Mouse (Mus musculus): ENCODE measurements around the gene Rpa1. TPM values are rescaled to one million over a fixed set of nuclear protein-coding genes. Genes with fewer than 3 reads are reported as not detected.
"Not testable (repeated sequence)": the region's sequence is repeated elsewhere in the genome, so short reads cannot be mapped to it uniquely, and the experiment has no call there.

Gene Rpa1
- polyA plus RNA-seq, 1 experiment from 2014 or later: 51.3 TPM

DNA sequence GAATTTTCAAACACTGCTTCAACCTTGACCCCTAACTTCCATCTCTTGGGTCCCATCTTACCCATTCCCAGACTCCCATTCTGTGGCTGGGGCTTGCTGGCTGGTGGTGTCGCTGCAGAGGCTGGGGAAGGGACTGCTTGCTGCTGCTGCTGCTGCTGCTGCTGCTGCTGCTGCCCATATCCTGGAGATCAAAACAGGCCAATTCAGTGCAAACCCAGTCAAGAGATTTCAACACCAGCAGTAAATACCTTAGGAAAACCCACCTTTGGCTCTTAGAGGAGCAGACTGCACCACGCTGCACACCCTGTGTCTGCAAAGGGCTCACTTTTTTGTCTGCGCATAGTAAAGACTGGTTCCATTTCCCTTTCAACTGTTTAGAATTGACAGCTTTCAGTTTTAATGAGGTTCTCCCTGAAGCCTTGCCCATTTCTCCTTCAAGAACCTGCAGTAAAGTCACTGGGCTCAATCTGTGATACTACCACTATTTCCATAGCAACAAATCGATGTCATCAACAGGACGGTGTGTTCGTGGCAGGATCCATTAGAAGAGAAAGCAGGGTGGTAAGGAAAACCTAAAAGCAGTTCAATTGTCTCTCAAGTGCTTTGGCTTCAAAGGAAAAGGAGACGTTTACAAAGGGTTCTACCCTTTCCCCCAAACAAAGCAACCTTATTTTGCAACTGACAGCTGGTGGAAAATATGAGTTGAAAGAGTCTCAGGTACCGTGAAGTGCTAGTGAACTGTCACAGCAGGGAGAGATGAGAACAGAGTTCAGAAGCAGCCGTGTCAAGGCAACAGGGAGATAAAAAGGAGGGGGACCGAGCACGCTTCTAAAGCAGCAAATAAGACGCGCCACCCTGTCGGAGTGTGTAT, 29.5 kb downstream of the Rpa1 start:
- Histone ChIP-seq H3K4me1 (peaks cover 17% of the 10 kb centered on the region), H3K27ac (replicated peaks) (0 out of 2 replicates have a peak overlapping the region, but pooled peaks have one; percentile 19), H3K9ac (replicated peaks) (no peak overlapping the region), H3K27me3 (replicated peaks) (no peaks in the 10 kb centered on the region), H3K9me3 (replicated peaks) (no peaks in the 10 kb centered on the region), H3K4me3 (replicated peaks) (no peak overlapping the region), H3K4me2 (no peak overlapping the region), H3K36me3 (peaks cover 16% of the 10 kb centered on the region)
- no peak for ATAC-seq (ENCODE audit: low FRiP score)
- WGBS: 48% methylated on average over 14 of the region's 14 CpGs

DNA sequence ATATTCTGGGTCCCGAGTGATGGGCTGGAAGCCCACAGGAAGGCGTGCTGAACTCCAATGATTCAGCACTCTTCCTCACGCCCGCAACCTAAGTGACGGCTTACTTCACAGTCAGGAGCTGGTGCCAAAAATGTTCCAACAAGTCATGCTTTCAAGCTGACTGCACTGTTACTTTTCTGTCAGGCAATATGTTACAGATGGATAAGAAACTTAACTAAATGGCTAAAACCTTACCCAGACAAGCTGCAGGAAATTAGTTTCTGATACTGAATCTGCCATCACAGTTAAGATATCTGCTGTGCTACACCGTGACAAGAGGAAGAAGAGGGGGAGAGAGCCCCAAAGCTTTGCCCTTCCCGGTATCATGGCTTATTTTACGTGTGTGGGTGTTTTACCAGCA, 34.3 kb downstream of the Rpa1 start:
- Histone ChIP-seq H3K4me1 (peaks cover 7% of the 10 kb centered on the region), H3K9me3 (replicated peaks) (no peaks in the 10 kb centered on the region), H3K36me3 (peaks cover 45% of the 10 kb centered on the region), H3K27ac (replicated peaks) (no peak overlapping the region), H3K9ac (replicated peaks) (no peak overlapping the region), H3K27me3 (replicated peaks) (no peaks in the 10 kb centered on the region), H3K4me2 (no peak overlapping the region), H3K4me3 (replicated peaks) (no peak overlapping the region)
- no peak for ATAC-seq (ENCODE audit: low FRiP score)
- WGBS: 95% methylated on average over 8 of the region's 8 CpGs

DNA sequence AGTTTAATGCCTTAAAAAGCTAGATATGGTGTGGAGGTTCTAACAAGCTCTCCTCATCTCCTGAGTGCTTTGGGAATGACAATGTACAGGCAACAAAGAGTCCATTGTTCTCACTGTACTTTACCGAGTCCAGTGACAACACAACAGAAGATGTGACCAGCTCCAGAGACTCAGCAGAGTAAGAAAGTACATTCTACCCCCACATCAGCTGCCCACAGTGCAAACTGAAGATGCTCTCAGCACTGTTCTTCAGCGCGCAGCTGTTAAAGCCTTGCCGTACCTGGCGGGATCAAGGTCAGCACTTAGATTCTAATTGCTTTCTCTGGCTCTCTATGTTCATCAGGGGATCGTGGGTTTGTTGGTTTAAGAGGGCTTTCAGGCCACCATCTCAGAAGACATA, 36.4 kb downstream of the Rpa1 start:
- ATAC-seq (ENCODE audit: low FRiP score): no peak
- H3K4me1 ChIP-seq: no peaks in the 10 kb centered on the region
- H3K36me3 ChIP-seq: peaks cover 64% of the 10 kb centered on the region
- H3K9me3 ChIP-seq (replicated peaks): no peaks in the 10 kb centered on the region
- H3K27ac ChIP-seq (replicated peaks): no peak overlapping the region
- H3K4me2 ChIP-seq: no peak overlapping the region
- H3K4me3 ChIP-seq (replicated peaks): no peak overlapping the region
- no peaks in the 10 kb centered on the region for H3K27me3 ChIP-seq (replicated peaks)
- WGBS: 88% methylated on average over 6 of the region's 6 CpGs
- no peak overlapping the region for H3K9ac ChIP-seq (replicated peaks)

DNA sequence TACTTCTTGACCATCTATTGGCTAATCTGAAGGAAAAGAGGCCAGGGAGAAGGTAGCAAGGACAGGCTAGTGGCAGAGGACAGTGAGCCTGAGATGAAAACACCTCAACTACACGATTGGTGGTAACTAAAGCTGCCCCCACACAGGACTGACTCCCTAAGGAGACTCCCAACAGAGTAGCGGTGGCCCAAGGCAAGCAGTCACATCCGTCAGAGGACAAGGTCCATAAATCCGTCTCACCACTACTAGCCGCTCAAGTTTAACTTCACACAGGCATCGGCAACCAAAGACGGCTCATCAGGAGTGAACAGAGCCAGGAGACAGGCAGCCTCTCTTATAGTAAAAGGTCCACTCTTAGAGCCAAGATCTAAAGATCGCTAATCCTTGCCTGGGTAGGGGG, 37.3 kb downstream of the Rpa1 start:
- peaks cover 68% of the 10 kb centered on the region for H3K36me3 ChIP-seq

DNA sequence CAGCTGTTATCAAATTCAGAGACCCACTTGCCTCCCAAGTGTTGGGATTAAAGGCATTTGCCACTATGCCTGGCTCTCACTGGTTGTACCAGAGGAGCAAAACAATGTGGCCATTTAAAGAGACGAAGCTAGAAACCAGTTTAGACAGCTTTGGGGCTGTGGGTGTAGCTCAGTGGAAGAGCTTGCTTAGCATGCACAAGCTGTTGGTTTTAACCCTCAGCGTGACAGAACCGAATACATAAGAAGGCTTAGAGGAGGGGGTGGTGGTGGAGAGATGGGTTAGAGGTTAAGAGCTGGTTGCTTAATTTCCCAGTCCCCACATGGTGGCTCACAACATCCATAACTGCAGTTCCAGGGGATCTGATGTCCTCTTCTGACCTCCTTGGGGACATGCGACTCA, 39.5 kb downstream of the Rpa1 start:
- no peak overlapping the region for H3K4me2 ChIP-seq
- H3K27ac ChIP-seq (replicated peaks): no peak overlapping the region
- H3K4me1 ChIP-seq: no peaks in the 10 kb centered on the region
- H3K9ac ChIP-seq (replicated peaks): no peak overlapping the region
- 81% methylated on average over 4 of the region's 4 CpGs for WGBS
- peaks cover 66% of the 10 kb centered on the region for H3K36me3 ChIP-seq
- no peaks in the 10 kb centered on the region for H3K27me3 ChIP-seq (replicated peaks)
- H3K4me3 ChIP-seq (replicated peaks): no peak overlapping the region
- H3K9me3 ChIP-seq (replicated peaks): no peaks in the 10 kb centered on the region
- ATAC-seq (ENCODE audit: low FRiP score): no peak

More for the DNA sequence above, 37.3 kb downstream of the Rpa1 start:
- 70% methylated on average over 8 of the region's 8 CpGs for WGBS
- H3K9me3 ChIP-seq (replicated peaks): no peaks in the 10 kb centered on the region
- no peak overlapping the region for H3K9ac ChIP-seq (replicated peaks)
- no peaks in the 10 kb centered on the region for H3K4me1 ChIP-seq
- H3K27me3 ChIP-seq (replicated peaks): no peaks in the 10 kb centered on the region
- H3K27ac ChIP-seq (replicated peaks): no peak overlapping the region
- no peak overlapping the region for H3K4me2 ChIP-seq
- no peak for ATAC-seq (ENCODE audit: low FRiP score)
- no peak overlapping the region for H3K4me3 ChIP-seq (replicated peaks)

DNA sequence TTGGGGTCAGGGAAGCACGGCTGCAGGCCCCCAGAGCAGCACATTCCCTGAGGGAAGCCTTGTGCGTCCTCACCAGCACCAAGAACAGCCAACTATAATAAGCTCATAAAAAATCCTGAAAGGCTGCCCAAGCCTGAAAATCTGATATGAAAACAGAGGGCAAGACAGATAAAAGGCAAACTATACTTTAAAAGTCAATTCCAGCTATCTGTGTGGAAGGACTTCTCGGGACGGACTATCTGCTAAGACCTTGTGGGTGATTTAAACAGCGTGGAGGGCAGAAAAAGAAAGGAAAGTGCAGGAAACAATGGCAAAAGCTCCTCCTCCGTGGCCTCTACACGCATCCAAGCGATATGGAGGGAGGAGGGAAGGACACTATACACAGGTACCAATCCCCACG, 43.3 kb downstream of the Rpa1 start:
- Histone ChIP-seq H3K4me1 (peaks cover 11% of the 10 kb centered on the region), H3K27ac (replicated peaks) (no peak overlapping the region), H3K4me3 (replicated peaks) (no peak overlapping the region), H3K27me3 (replicated peaks) (no peaks in the 10 kb centered on the region), H3K36me3 (peaks cover 48% of the 10 kb centered on the region), H3K4me2 (no peak overlapping the region), H3K9ac (replicated peaks) (no peak overlapping the region), H3K9me3 (replicated peaks) (no peaks in the 10 kb centered on the region)
- ATAC-seq (ENCODE audit: low FRiP score): no peak
- 80% methylated on average over 9 of the region's 9 CpGs for WGBS

DNA sequence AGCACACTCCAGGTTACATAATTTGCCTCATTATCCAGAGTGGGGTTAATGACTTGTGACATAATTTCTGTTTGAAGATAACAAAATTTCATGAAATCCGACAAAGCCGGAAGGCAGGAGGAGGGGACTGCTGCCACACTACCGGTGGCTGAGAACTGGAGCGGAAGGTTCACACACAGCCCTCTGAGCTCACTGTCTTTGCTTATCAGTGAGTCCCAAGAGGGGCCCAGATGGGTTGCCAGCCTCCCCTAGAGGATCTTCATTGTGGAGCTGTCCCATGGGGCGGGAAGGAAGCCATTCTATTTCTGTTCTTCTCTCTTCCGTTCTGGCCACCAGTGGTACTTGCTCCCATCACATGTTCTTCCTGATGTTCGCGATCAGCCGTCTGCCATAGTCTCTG, 47.2 kb downstream of the Rpa1 start:
- 78% methylated on average over 9 of the region's 9 CpGs for WGBS

DNA sequence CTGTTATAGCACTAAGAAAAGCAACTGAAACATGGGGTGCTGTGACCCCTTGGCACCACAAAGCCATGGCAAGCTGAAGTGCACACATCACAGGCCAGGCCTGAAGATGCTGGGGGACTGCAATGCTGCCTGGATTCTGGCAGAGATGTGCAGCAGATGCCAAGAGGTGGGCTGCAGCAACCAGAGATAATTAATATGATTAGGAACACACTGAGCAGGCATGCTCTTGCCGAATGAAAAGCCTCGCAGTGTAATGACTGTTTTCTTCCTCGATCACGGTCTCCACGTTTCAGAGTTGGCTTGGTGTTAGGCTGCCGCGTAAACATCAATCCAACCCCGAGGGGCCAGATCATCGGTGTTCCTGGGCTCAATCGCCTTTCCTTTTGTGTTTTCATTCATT, 48.3 kb downstream of the Rpa1 start:
- Histone ChIP-seq H3K36me3 (peaks cover 11% of the 10 kb centered on the region), H3K9ac (replicated peaks) (no peak overlapping the region), H3K4me1 (peaks cover 25% of the 10 kb centered on the region), H3K9me3 (replicated peaks) (no peaks in the 10 kb centered on the region), H3K4me2 (no peak overlapping the region), H3K27me3 (replicated peaks) (no peaks in the 10 kb centered on the region), H3K27ac (replicated peaks) (peak overlapping the region; percentile 67), H3K4me3 (replicated peaks) (no peak overlapping the region)
- WGBS: 41% methylated on average over 10 of the region's 10 CpGs
- ATAC-seq (ENCODE audit: low FRiP score): no peak

More for the DNA sequence above, 47.2 kb downstream of the Rpa1 start:
- no peaks in the 10 kb centered on the region for H3K27me3 ChIP-seq (replicated peaks)
- H3K9me3 ChIP-seq (replicated peaks): no peaks in the 10 kb centered on the region
- H3K27ac ChIP-seq (replicated peaks): no peak overlapping the region
- H3K36me3 ChIP-seq: peaks cover 22% of the 10 kb centered on the region
- peaks cover 22% of the 10 kb centered on the region for H3K4me1 ChIP-seq
- no peak overlapping the region for H3K9ac ChIP-seq (replicated peaks)
- ATAC-seq (ENCODE audit: low FRiP score): no peak
- H3K4me2 ChIP-seq: no peak overlapping the region
- no peak overlapping the region for H3K4me3 ChIP-seq (replicated peaks)

DNA sequence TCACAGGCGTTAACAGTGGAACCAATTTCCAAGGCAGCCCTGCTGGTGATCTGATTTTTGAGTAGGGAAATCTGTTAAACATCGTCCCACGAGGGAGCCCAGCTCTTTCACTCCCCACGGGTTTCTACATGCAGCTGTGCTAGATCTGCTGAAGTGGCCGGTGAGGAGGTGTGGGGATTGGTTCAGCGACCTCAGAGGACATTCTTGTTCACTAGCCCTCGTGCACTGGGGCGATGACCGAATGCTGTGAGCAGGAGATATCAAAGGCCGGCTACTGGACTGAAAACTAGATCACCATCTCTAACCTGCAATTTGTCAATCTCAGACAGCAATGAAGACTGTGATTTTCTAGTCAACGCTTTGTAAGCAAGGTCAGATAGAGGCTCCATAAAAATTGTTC, 49.6 kb downstream of the Rpa1 start:
- Histone ChIP-seq H3K27me3 (replicated peaks) (no peaks in the 10 kb centered on the region), H3K4me2 (no peak overlapping the region), H3K27ac (replicated peaks) (no peak overlapping the region), H3K9ac (replicated peaks) (no peak overlapping the region), H3K36me3 (peaks cover 11% of the 10 kb centered on the region), H3K9me3 (replicated peaks) (no peaks in the 10 kb centered on the region), H3K4me1 (peaks cover 38% of the 10 kb centered on the region), H3K4me3 (replicated peaks) (no peak overlapping the region)
- ATAC-seq (ENCODE audit: low FRiP score): no peak
- WGBS: 52% methylated on average over 11 of the region's 11 CpGs

DNA sequence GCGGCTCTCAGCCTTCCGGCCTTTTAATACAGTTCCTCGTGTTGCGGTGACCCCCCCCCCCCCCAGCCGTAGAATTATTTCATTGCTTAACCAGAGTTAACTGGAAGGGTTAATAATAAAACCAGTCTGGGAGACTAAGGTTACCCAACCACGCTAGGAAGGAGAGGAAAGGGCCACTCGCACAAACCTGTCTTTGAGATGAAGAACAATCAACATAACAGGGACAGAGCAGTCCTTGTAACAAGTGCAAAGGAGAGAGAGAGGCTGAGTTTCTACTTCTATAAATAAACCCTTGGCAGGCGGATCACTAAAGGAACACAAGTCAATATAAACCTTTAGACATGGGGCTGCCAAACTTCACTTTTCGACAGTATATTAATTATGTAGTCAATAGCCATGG, 50.5 kb downstream of the Rpa1 start:
- no peak for ATAC-seq (ENCODE audit: low FRiP score)
- H3K4me3 ChIP-seq (replicated peaks): no peak overlapping the region
- H3K9me3 ChIP-seq (replicated peaks): no peaks in the 10 kb centered on the region
- 76% methylated on average over 9 of the region's 9 CpGs for WGBS
- peaks cover 46% of the 10 kb centered on the region for H3K4me1 ChIP-seq
- no peak overlapping the region for H3K4me2 ChIP-seq
- peaks cover 10% of the 10 kb centered on the region; the same call in 1 of the 2 replicates for H3K36me3 ChIP-seq
- H3K9ac ChIP-seq (replicated peaks): no peak overlapping the region
- H3K27me3 ChIP-seq (replicated peaks): no peaks in the 10 kb centered on the region
- H3K27ac ChIP-seq (replicated peaks): no peak overlapping the region

DNA sequence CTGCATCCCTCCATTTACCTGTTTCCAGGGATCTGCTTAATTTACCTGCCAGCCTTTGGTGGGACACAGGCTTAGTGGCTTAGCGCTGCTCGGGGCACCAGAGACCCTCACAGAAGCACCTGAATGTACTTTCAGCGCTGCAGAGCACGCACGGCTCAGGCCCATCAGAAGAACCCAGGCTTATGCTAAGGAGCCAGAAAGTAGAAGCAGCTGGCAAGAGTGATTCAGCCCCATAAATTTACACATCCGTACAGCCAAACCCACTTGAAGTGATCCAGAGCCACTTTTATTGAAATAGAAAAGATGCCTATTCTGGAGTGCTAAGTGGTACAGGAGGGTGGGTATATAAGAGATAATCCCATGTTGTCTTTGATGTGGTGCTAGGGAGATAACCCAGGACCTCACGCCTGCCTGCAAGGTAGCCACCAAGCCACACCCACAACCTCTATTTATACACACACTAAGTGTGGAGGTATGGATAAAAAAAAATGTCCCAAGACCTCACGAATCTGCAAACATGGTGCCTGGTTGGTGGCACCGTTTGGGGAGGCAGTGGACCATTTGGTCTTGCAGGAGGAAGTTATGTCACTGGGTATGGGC, 51.6 kb downstream of the Rpa1 start:
- H3K4me1 ChIP-seq: peaks cover 58% of the 10 kb centered on the region
- H3K9ac ChIP-seq (replicated peaks): no peak overlapping the region
- H3K9me3 ChIP-seq (replicated peaks): no peaks in the 10 kb centered on the region
- H3K27me3 ChIP-seq (replicated peaks): peaks cover 3% of the 10 kb centered on the region; the same call in 1 of the 2 replicates
- no peak overlapping the region for H3K4me3 ChIP-seq (replicated peaks)
- no peak for ATAC-seq (ENCODE audit: low FRiP score)
- no peak overlapping the region for H3K27ac ChIP-seq (replicated peaks)
- no peak overlapping the region for H3K4me2 ChIP-seq
- 0 out of 2 replicates have a peak, but pooled peaks cover 3% of the 10 kb centered on the region for H3K36me3 ChIP-seq
- 83% methylated on average over 9 of the region's 9 CpGs for WGBS

DNA sequence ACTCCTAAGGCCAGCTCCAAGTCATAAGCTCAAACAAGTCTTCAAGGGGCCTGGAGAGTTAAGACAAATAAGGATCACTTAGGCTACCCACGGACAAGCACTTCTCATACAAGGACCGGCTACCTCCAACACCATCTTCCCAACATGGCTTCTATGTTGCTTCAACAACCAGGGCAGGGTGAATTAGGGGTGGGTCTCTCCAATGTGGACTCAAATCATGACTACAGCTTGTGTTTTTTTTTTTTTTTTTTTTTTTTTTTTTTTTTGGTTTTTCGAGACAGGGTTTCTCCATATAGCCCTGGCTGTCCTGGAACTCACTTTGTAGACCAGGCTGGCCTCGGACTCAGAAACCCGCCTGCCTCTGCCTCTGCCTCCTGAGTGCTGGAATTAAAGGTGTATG, 52.6 kb downstream of the Rpa1 start:
- H3K27me3 ChIP-seq (replicated peaks); H3K27ac ChIP-seq (replicated peaks); H3K9ac ChIP-seq (replicated peaks); H3K4me2 ChIP-seq; H3K4me3 ChIP-seq (replicated peaks); H3K36me3 ChIP-seq; ATAC-seq (ENCODE audit: low FRiP score); H3K9me3 ChIP-seq (replicated peaks): not testable (repeated sequence)
- H3K4me1 ChIP-seq: peaks cover 62% of the 10 kb centered on the region
- WGBS: 92% methylated on average over 4 of the region's 5 CpGs

Measured in neural tube, embryonic 15.5 days (tissue).